Mouse (Mus musculus) naive thymus-derived CD4-positive, alpha-beta T cell, adult 2 months (primary cell): ENCODE measurements around the gene Nell2.

Experiments used
- DNase-seq: peaks from one replicate; pipeline ENCODE4 v3.0.0-alpha.2; 2011; ENCODE audit warnings: low read depth

Nell2 gene

GRCm38 (mm10) chr15:95473976-95474375 is 54.4 kb downstream of the Nell2 start:
- no peak for DNase-seq

GRCm38 (mm10) chr15:95467195-95467594 is 61.2 kb downstream of the Nell2 start:
- no peak for DNase-seq

- no peak for DNase-seq
These were observed 68.3 kb downstream of the Nell2 start for GRCm38 (mm10) chr15:95460041-95460566.

GRCm38 (mm10) chr15:95444586-95444985 is 83.8 kb downstream of the Nell2 start:
- no peak for DNase-seq

- DNase-seq: no peak
These were observed 90.6 kb downstream of the Nell2 start for GRCm38 (mm10) chr15:95437740-95438139.

GRCm38 (mm10) chr15:95436261-95436660 is 92.1 kb downstream of the Nell2 start:
- no peak for DNase-seq

- DNase-seq: no peak
These were observed 97.1 kb downstream of the Nell2 start for GRCm38 (mm10) chr15:95431156-95431799.

GRCm38 (mm10) chr15:95430000-95430399 is 98.4 kb downstream of the Nell2 start:
- no peak for DNase-seq

GRCm38 (mm10) chr15:95428003-95428663 is 100.2 kb downstream of the Nell2 start:
- no peak for DNase-seq

- DNase-seq: no peak
These were observed 103.3 kb downstream of the Nell2 start for GRCm38 (mm10) chr15:95425085-95425484.

GRCm38 (mm10) chr15:95422226-95422950 is 106.0 kb downstream of the Nell2 start:
- DNase-seq: no peak

GRCm38 (mm10) chr15:95418641-95419040 is 109.7 kb downstream of the Nell2 start:
- DNase-seq: no peak

GRCm38 (mm10) chr15:95411949-95412741 is 116.2 kb downstream of the Nell2 start:
- DNase-seq: no peak

GRCm38 (mm10) chr15:95410213-95410843 is 118.0 kb downstream of the Nell2 start:
- DNase-seq: no peak

- DNase-seq: no peak
These were observed 138.0 kb downstream of the Nell2 start for GRCm38 (mm10) chr15:95390347-95390746.

GRCm38 (mm10) chr15:95388950-95389349 is 139.4 kb downstream of the Nell2 start:
- DNase-seq: no peak

- no peak for DNase-seq
These were observed 147.5 kb downstream of the Nell2 start for GRCm38 (mm10) chr15:95380859-95381258.

GRCm38 (mm10) chr15:95370720-95371395 is 157.5 kb downstream of the Nell2 start:
- DNase-seq: no peak

- no peak for DNase-seq
These were observed 160.2 kb downstream of the Nell2 start for GRCm38 (mm10) chr15:95368185-95368584.

GRCm38 (mm10) chr15:95366506-95366905 is 161.9 kb downstream of the Nell2 start:
- DNase-seq: no peak

- DNase-seq: no peak
These were observed 173.6 kb downstream of the Nell2 start for GRCm38 (mm10) chr15:95354806-95355205.
